Mouse (Mus musculus) MEL (cell line): ENCODE measurements around the gene Parp9. TPM values are rescaled to one million over a fixed set of nuclear protein-coding genes. Genes with fewer than 3 reads are reported as not detected.
A peak's percentile ranks its signal among the peaks of the same experiment; 100 is the strongest.

ENCODE experiments used
- DNase-seq: peaks from one replicate; pipeline ENCODE4 v3.0.0; 2011; ENCODE audit warnings: low read depth, low spot score
- H3K27ac ChIP-seq: 2 replicates; pipeline ENCODE4 v1.5.1; 2012; ENCODE audit warnings: low read depth, mild to moderate bottlenecking, control low read depth, low read length, moderate library complexity; ENCODE audit not compliant: control insufficient read depth
- H3K27me3 ChIP-seq, 2 experiments: fragments of 150-350 bp in 1 of 2; sonication (generic) in 1 of 2; 2 replicates each; pipeline ENCODE4 v1.6.1; 2012; ENCODE audit warnings: low read length in 2 of 2, mild to moderate bottlenecking in 2 of 2, improper control_type of control experiment in 1 of 2, moderate library complexity in 1 of 2; ENCODE audit not compliant: insufficient read depth in 2 of 2, control insufficient read depth in 1 of 2
- H3K36me3 ChIP-seq, 2 experiments: 2 replicates each; pipeline ENCODE4 v1.6.1; 2012 to 2014; ENCODE audit warnings: low read length in 2 of 2, improper control_type of control experiment in 1 of 2, inconsistent platforms in 1 of 2, mild to moderate bottlenecking in 1 of 2; ENCODE audit not compliant: insufficient read depth in 2 of 2, control insufficient read depth in 1 of 2
- H3K4me1 ChIP-seq, 2 experiments: fragments of 150-350 bp in 1 of 2; sonication (generic) in 1 of 2; 2 replicates each; pipeline ENCODE4 v1.6.1; 2012; ENCODE audit warnings: low read length in 2 of 2, improper control_type of control experiment in 1 of 2, mild to moderate bottlenecking in 1 of 2; ENCODE audit not compliant: insufficient read depth in 2 of 2, control insufficient read depth in 1 of 2
- H3K4me3 ChIP-seq, 2 experiments: fragments of 150-350 bp in 1 of 2; sonication (generic) in 1 of 2; 2 replicates each; pipeline ENCODE4 v1.5.1; 2012; ENCODE audit warnings: low read depth in 2 of 2, low read length in 2 of 2, mild to moderate bottlenecking in 2 of 2, moderate library complexity in 2 of 2, control low read depth in 1 of 2, improper control_type of control experiment in 1 of 2; ENCODE audit not compliant: control insufficient read depth in 1 of 2, insufficient read depth in 1 of 2
- H3K79me2 ChIP-seq: 2 replicates; pipeline ENCODE4 v1.6.1; 2012; ENCODE audit warnings: mild to moderate bottlenecking, low read length, moderate library complexity; ENCODE audit not compliant: control insufficient read depth, poor library complexity, insufficient read depth
- H3K9ac ChIP-seq: 2 replicates; pipeline ENCODE4 v1.6.1; 2012; ENCODE audit warnings: low read depth, mild to moderate bottlenecking, control low read depth, low read length, moderate library complexity; ENCODE audit not compliant: control insufficient read depth, poor library complexity, severe bottlenecking
- H3K9me3 ChIP-seq: fragments of 150-350 bp; sonication (generic); replicated peaks from 2 replicates; pipeline ENCODE4 v1.6.1; 2012; ENCODE audit warnings: mild to moderate bottlenecking, low read length, improper control_type of control experiment, moderate library complexity; ENCODE audit not compliant: insufficient read depth
- BHLHE40 ChIP-seq: IDR thresholded peaks from 2 replicates; pipeline ENCODE4 v1.6.1; 2012; ENCODE audit warnings: low read depth, mild to moderate bottlenecking, inconsistent platforms, low read length, improper control_type of control experiment, borderline replicate concordance
- E2F4 ChIP-seq: IDR thresholded peaks from 2 replicates; pipeline ENCODE4 v1.6.1; 2011; ENCODE audit warnings: low read depth, low read length, improper control_type of control experiment, borderline replicate concordance
- ELF1 ChIP-seq: IDR thresholded peaks from 2 replicates; pipeline ENCODE4 v1.6.1; 2014; ENCODE audit warnings: low read depth, mild to moderate bottlenecking, inconsistent platforms, low read length, improper control_type of control experiment, moderate library complexity
- EP300 ChIP-seq, 2 experiments: IDR thresholded peaks; 2 replicates each; pipeline ENCODE4 v1.6.1; 2011; ENCODE audit warnings: improper control_type of control experiment in 2 of 2, low read length in 2 of 2, low read depth in 1 of 2, mild to moderate bottlenecking in 1 of 2
- ETS1 ChIP-seq: IDR thresholded peaks from 2 replicates; pipeline ENCODE4 v1.6.1; 2012; ENCODE audit warnings: low read depth, mild to moderate bottlenecking, inconsistent platforms, low read length, improper control_type of control experiment, moderate library complexity
- HCFC1 ChIP-seq: IDR thresholded peaks from 2 replicates; pipeline ENCODE4 v1.6.1; 2012; ENCODE audit warnings: low read depth, mild to moderate bottlenecking, inconsistent platforms, low read length, improper control_type of control experiment, moderate library complexity
- KAT2A ChIP-seq: conservative IDR thresholded peaks from 2 replicates; pipeline ENCODE4 v1.6.1; 2012; ENCODE audit warnings: low read depth, low read length, improper control_type of control experiment, inconsistent platforms
- MAFK ChIP-seq: IDR thresholded peaks from 2 replicates; pipeline ENCODE4 v1.6.1; 2011; ENCODE audit warnings: low read depth, mild to moderate bottlenecking, low read length, improper control_type of control experiment, borderline replicate concordance
- MAX ChIP-seq: IDR thresholded peaks from 2 replicates; pipeline ENCODE4 v1.6.1; 2011; ENCODE audit warnings: low read length, improper control_type of control experiment
- MAZ ChIP-seq: IDR thresholded peaks from 2 replicates; pipeline ENCODE4 v1.6.1; 2012; ENCODE audit warnings: low read depth, mild to moderate bottlenecking, inconsistent platforms, low read length, improper control_type of control experiment
- MXI1 ChIP-seq: IDR thresholded peaks from 2 replicates; pipeline ENCODE4 v1.6.1; 2011; ENCODE audit warnings: mild to moderate bottlenecking, low read depth, low read length, improper control_type of control experiment
- MYB ChIP-seq: IDR thresholded peaks from 2 replicates; pipeline ENCODE4 v1.6.1; 2011; ENCODE audit warnings: mild to moderate bottlenecking, low read depth, low read length, improper control_type of control experiment
- MYC ChIP-seq: IDR thresholded peaks from 2 replicates; pipeline ENCODE4 v1.6.1; 2011; ENCODE audit warnings: low read depth, mild to moderate bottlenecking, low read length, improper control_type of control experiment, moderate library complexity
- NELFE ChIP-seq: IDR thresholded peaks from 2 replicates; pipeline ENCODE4 v1.6.1; 2011; ENCODE audit warnings: low read depth, low read length, improper control_type of control experiment
- NRF1 ChIP-seq: IDR thresholded peaks from 2 replicates; pipeline ENCODE4 v1.6.1; 2014; ENCODE audit warnings: low read depth, mild to moderate bottlenecking, inconsistent platforms, low read length, improper control_type of control experiment, moderate library complexity; ENCODE audit not compliant: poor library complexity, insufficient read depth, severe bottlenecking
- POLR2A ChIP-seq, 2 experiments: IDR thresholded peaks; 2 replicates each; pipeline ENCODE4 v1.6.1; 2011 to 2012; ENCODE audit warnings: low read length in 2 of 2, mild to moderate bottlenecking in 2 of 2, control low read depth in 1 of 2, improper control_type of control experiment in 1 of 2, low read depth in 1 of 2, moderate library complexity in 1 of 2; ENCODE audit not compliant: control insufficient read depth in 1 of 2, insufficient read depth in 1 of 2, poor library complexity in 1 of 2
- POLR2AphosphoS2 ChIP-seq: IDR thresholded peaks from 2 replicates; pipeline ENCODE4 v1.6.1; 2011; ENCODE audit warnings: low read length, improper control_type of control experiment
- POLR2AphosphoS5 ChIP-seq: IDR thresholded peaks from 2 replicates; pipeline ENCODE4 v1.6.1; 2012; ENCODE audit warnings: low read depth, borderline replicate concordance, mild to moderate bottlenecking, inconsistent platforms, low read length, moderate library complexity, mixed read lengths
- RCOR1 ChIP-seq: IDR thresholded peaks from 2 replicates; pipeline ENCODE4 v1.6.1; 2012; ENCODE audit warnings: low read depth, mild to moderate bottlenecking, inconsistent platforms, low read length, improper control_type of control experiment
- SIN3A ChIP-seq: IDR thresholded peaks from 2 replicates; pipeline ENCODE4 v1.6.1; 2012; ENCODE audit warnings: low read length, improper control_type of control experiment, inconsistent platforms
- SMC3 ChIP-seq: IDR thresholded peaks from 2 replicates; pipeline ENCODE4 v1.6.1; 2011; ENCODE audit warnings: low read depth, low read length, improper control_type of control experiment
- TAL1 ChIP-seq: IDR thresholded peaks from 2 replicates; pipeline ENCODE4 v1.6.1; 2012; ENCODE audit warnings: mild to moderate bottlenecking, inconsistent platforms, low read length, moderate library complexity, mixed read lengths
- TBP ChIP-seq: IDR thresholded peaks from 2 replicates; pipeline ENCODE4 v1.8.0; 2011; ENCODE audit warnings: low read depth, low read length, improper control_type of control experiment
- TCF12 ChIP-seq: IDR thresholded peaks from 2 replicates; pipeline ENCODE4 v1.6.1; 2014; ENCODE audit warnings: low read depth, mild to moderate bottlenecking, inconsistent platforms, low read length, improper control_type of control experiment, moderate library complexity
- USF1 ChIP-seq: IDR thresholded peaks from 2 replicates; pipeline ENCODE4 v1.6.1; 2014; ENCODE audit warnings: low read depth, mild to moderate bottlenecking, inconsistent platforms, low read length, improper control_type of control experiment, moderate library complexity
- USF2 ChIP-seq, 2 experiments: IDR thresholded peaks; 2 replicates each; pipeline ENCODE4 v1.6.1; 2011 to 2012; ENCODE audit warnings: improper control_type of control experiment in 2 of 2, low read length in 2 of 2, borderline replicate concordance in 1 of 2, inconsistent platforms in 1 of 2, low read depth in 1 of 2, mild to moderate bottlenecking in 1 of 2; ENCODE audit not compliant: insufficient read depth in 1 of 2
- ZMIZ1 ChIP-seq: IDR thresholded peaks from 2 replicates; pipeline ENCODE4 v1.6.1; 2012; ENCODE audit warnings: low read depth, mild to moderate bottlenecking, inconsistent platforms, low read length, improper control_type of control experiment, moderate library complexity
- polyA plus RNA-seq, 2 experiments: library from polyadenylated mRNA; stranded (reverse) in 1 of 2; unstranded in 1 of 2; fragments of >175 nt in 1 of 2; fragments of >200 nt in 1 of 2; gene quantifications; 2 replicates each; pipeline versions ENCODE4 v1.2.1 to v1.2.4; 2012; ENCODE audit warnings: low replicate concordance in 2 of 2, low read depth in 1 of 2; ENCODE audit not compliant: insufficient read length in 2 of 2, insufficient read depth in 1 of 2, missing spikeins in 1 of 2
- total RNA-seq: library from RNA; depleted of rRNA; stranded (reverse); fragments of 300-350 nt; gene quantifications from 2 replicates; pipeline ENCODE4 v1.2.3, GENCODE M21; 2012

Parp9 gene
- total and polyA plus RNA-seq, 3 experiments: 3.4 to 5.3 TPM; not detected in 1

- no peaks in the 10 kb centered on the region for H3K9me3 ChIP-seq
- H3K9ac ChIP-seq: peak overlapping the region; percentile 95
- peak overlapping the region; percentile 95 for H3K27ac ChIP-seq
- peak; percentile 91 for TF ChIP-seq NRF1
- no peak for TF ChIP-seq TAL1
- TF ChIP-seq TCF12: peak; percentile 68
- no peak for TF ChIP-seq RCOR1
- 0 out of 2 replicates have a peak, but pooled peaks have one; percentile 21 for TF ChIP-seq ZMIZ1
- peak; percentile 85 for TF ChIP-seq HCFC1
- TF ChIP-seq SMC3: no peak
- no peak for TF ChIP-seq EP300 (IDR thresholded peaks at IDR 0.05; ENCODE audit: low read depth in 1 of 2, low read length in 2 of 2)
- TF ChIP-seq MAFK: no peak
- peak; percentile 88 to 92 for TF ChIP-seq POLR2A (IDR thresholded peaks at IDR 0.05; ENCODE audit: control insufficient read depth in 1 of 2, insufficient read depth in 1 of 2, low read depth in 1 of 2, low read length in 2 of 2, poor library complexity in 1 of 2)
- TF ChIP-seq MYC: peak; percentile 92
- no peak for TF ChIP-seq MYB
- peak; percentile 89 for TF ChIP-seq NELFE
- TF ChIP-seq POLR2AphosphoS2: peak; percentile 65; the same call in 1 of the 2 replicates
- peak; percentile 77 for TF ChIP-seq TBP
- TF ChIP-seq USF1: no peak
- peak; percentile 94 for TF ChIP-seq MXI1
- TF ChIP-seq BHLHE40: peak; percentile 46; the same call in 1 of the 2 replicates
- no peak for TF ChIP-seq USF2 (IDR thresholded peaks at IDR 0.05; ENCODE audit: borderline replicate concordance in 1 of 2, insufficient read depth in 1 of 2, low read depth in 1 of 2, low read length in 2 of 2)
- peak; percentile 82; the same call in 1 of the 2 replicates for TF ChIP-seq POLR2AphosphoS5
- TF ChIP-seq E2F4: no peak
- peak; percentile 94 for TF ChIP-seq SIN3A
- TF ChIP-seq ETS1: no peak; the same call in 1 of the 2 replicates
- TF ChIP-seq MAZ: 0 out of 2 replicates have a peak, but pooled peaks have one; percentile 53
- peak; percentile 76 for TF ChIP-seq MAX
- 0 out of 2 replicates have a peak, but pooled peaks have one; percentile 24 for TF ChIP-seq ELF1
- TF ChIP-seq KAT2A: no peak; the same call in 1 of the 2 replicates
- H3K4me3 ChIP-seq: peak overlapping the region; percentile 78 to 82
- peaks cover 8 to 14% of the 10 kb centered on the region in 2 experiments for H3K4me1 ChIP-seq
- peak; percentile 93 for DNase-seq
- H3K27me3 ChIP-seq: no peaks in the 10 kb centered on the region
- H3K79me2 ChIP-seq: peaks cover 44% of the 10 kb centered on the region
- peaks cover 0 to 35% of the 10 kb centered on the region in 2 experiments; a peak in 2 of 4 replicates for H3K36me3 ChIP-seq
Observed at GRCm38 (mm10) chr16:35982902-35983516, 44.7 kb downstream of the Parp9 start.
